ENCODE assay signal across 11 mouse cellular contexts in genomic region chr10:121161201-121161600, GRCm38 (mm10).
DNase-seq lines count a peak whose midpoint lies in the region; ATAC-seq and TF ChIP-seq lines count a peak whose summit lies in the region.
"Had no signal": no experiment of that assay in that cellular context is flagged by ENCODE, and none has a peak within 500 bp of the region (broad histone marks: within the 10 kb centered on the region; RNA-seq: fewer than 3 reads in every experiment).

No protein-coding gene starts in this region.

- TF ChIP-seq CTCF in forebrain, postnatal 0 days (IDR thresholded peaks at IDR 0.05; ENCODE audit: low read depth): no peak
- no peak for TF ChIP-seq CTCF in midbrain, postnatal 0 days (IDR thresholded peaks at IDR 0.05)

- H3K9ac ChIP-seq in forebrain, postnatal 0 days: no peak overlapping the region
- H3K9ac ChIP-seq in forebrain, embryonic 12.5 days: no peak overlapping the region
- no peak overlapping the region for H3K9ac ChIP-seq in midbrain, postnatal 0 days (replicated peaks; ENCODE audit: low read length, poor library complexity, severe bottlenecking)
- no peak overlapping the region for H3K9ac ChIP-seq in midbrain, embryonic 16.5 days (ENCODE audit: low read depth, low read length)
- no peak overlapping the region for H3K9ac ChIP-seq in heart, embryonic 15.5 days
- H3K9ac ChIP-seq: hindbrain, embryonic 15.5 days had no signal

- 0 out of 2 replicates have a peak overlapping the region, but pooled peaks have one; percentile 5 for H3K4me2 ChIP-seq in forebrain, postnatal 0 days (ENCODE audit: low read depth)
- no peak overlapping the region for H3K4me2 ChIP-seq in forebrain, embryonic 12.5 days
- no peak overlapping the region for H3K4me2 ChIP-seq in midbrain, postnatal 0 days (ENCODE audit: low read depth, low read length, poor library complexity, severe bottlenecking)
- no peak overlapping the region for H3K4me2 ChIP-seq in midbrain, embryonic 16.5 days (ENCODE audit: low read length)
- peak overlapping the region; percentile 45 for H3K4me2 ChIP-seq in heart, embryonic 15.5 days
- H3K4me2 ChIP-seq: hindbrain, embryonic 15.5 days had no signal

- H3K4me3 ChIP-seq in forebrain, postnatal 0 days (ENCODE audit: low read depth, low read length): no peak overlapping the region
- no peak overlapping the region for H3K4me3 ChIP-seq in forebrain, embryonic 12.5 days (replicated peaks)
- no peak overlapping the region for H3K4me3 ChIP-seq in midbrain, postnatal 0 days (ENCODE audit: low read depth, low read length)
- H3K4me3 ChIP-seq in midbrain, embryonic 16.5 days (ENCODE audit: low read depth, low read length): no peak overlapping the region
- 0 out of 2 replicates have a peak overlapping the region, but pooled peaks have one; percentile 5 for H3K4me3 ChIP-seq in heart, embryonic 15.5 days
- H3K4me3 ChIP-seq: hindbrain, embryonic 15.5 days had no signal

- peak; percentile 46 for DNase-seq in forebrain, postnatal 0 days
- peak; percentile 61 for DNase-seq in midbrain, postnatal 0 days (ENCODE audit: low spot score)
- peak; percentile 71 for DNase-seq in lung, postnatal 10 days
- DNase-seq in urinary bladder, adult 2 months (ENCODE audit: low spot score): no peak
- no peak for DNase-seq in adrenal gland, adult (ENCODE audit: inconsistent age in 2 of 2, low spot score in 1 of 2)
- DNase-seq: adrenal gland, postnatal 14 days had no signal

- H3K27ac ChIP-seq in forebrain, postnatal 0 days (ENCODE audit: low read depth, low read length): no peak overlapping the region
- H3K27ac ChIP-seq in forebrain, embryonic 12.5 days: no peak overlapping the region
- H3K27ac ChIP-seq in midbrain, postnatal 0 days (ENCODE audit: low read depth, low read length): no peak overlapping the region
- H3K27ac ChIP-seq in midbrain, embryonic 16.5 days (ENCODE audit: low read length): no peak overlapping the region
- peak overlapping the region; percentile 40 for H3K27ac ChIP-seq in heart, embryonic 15.5 days
- H3K27ac ChIP-seq: hindbrain, embryonic 15.5 days had no signal

- WGBS in forebrain, postnatal 0 days: 42% methylated on average over 11 of the region's 11 CpGs
- 83% methylated on average over 11 of the region's 11 CpGs for WGBS in forebrain, embryonic 12.5 days
- WGBS in midbrain, postnatal 0 days: 75% methylated on average over 11 of the region's 11 CpGs
- WGBS in midbrain, embryonic 16.5 days: 71% methylated on average over 11 of the region's 11 CpGs
- WGBS in heart, embryonic 15.5 days: 38% methylated on average over 11 of the region's 11 CpGs

- H3K9me3 ChIP-seq in forebrain, postnatal 0 days (ENCODE audit: low read length): 0 out of 2 replicates have a peak, but pooled peaks cover 4% of the 10 kb centered on the region
- no peaks in the 10 kb centered on the region for H3K9me3 ChIP-seq in forebrain, embryonic 12.5 days
- H3K9me3 ChIP-seq in midbrain, postnatal 0 days (ENCODE audit: low read length): 0 out of 2 replicates have a peak, but pooled peaks cover 3% of the 10 kb centered on the region
- peaks cover 5% of the 10 kb centered on the region; the same call in 1 of the 2 replicates for H3K9me3 ChIP-seq in midbrain, embryonic 16.5 days (replicated peaks; ENCODE audit: control insufficient read depth, low read length, poor library complexity, severe bottlenecking)
- 0 out of 2 replicates have a peak, but pooled peaks cover 3% of the 10 kb centered on the region for H3K9me3 ChIP-seq in heart, embryonic 15.5 days (replicated peaks)
- H3K9me3 ChIP-seq: hindbrain, embryonic 15.5 days had no signal

- H3K4me1 ChIP-seq in forebrain, postnatal 0 days (ENCODE audit: insufficient read depth): no peaks in the 10 kb centered on the region
- H3K4me1 ChIP-seq in forebrain, embryonic 12.5 days: 0 out of 2 replicates have a peak, but pooled peaks cover 3% of the 10 kb centered on the region
- H3K4me1 ChIP-seq in midbrain, postnatal 0 days (ENCODE audit: insufficient read depth, low read length): no peaks in the 10 kb centered on the region
- H3K4me1 ChIP-seq in midbrain, embryonic 16.5 days (ENCODE audit: control insufficient read depth, insufficient read depth, low read length): no peaks in the 10 kb centered on the region
- peaks cover 10% of the 10 kb centered on the region for H3K4me1 ChIP-seq in heart, embryonic 15.5 days (replicated peaks)

- no peaks in the 10 kb centered on the region for H3K36me3 ChIP-seq in forebrain, postnatal 0 days (ENCODE audit: insufficient read depth)
- no peaks in the 10 kb centered on the region for H3K36me3 ChIP-seq in forebrain, embryonic 12.5 days (replicated peaks)
- H3K36me3 ChIP-seq in midbrain, postnatal 0 days (ENCODE audit: insufficient read depth, low read length): no peaks in the 10 kb centered on the region
- no peaks in the 10 kb centered on the region for H3K36me3 ChIP-seq in midbrain, embryonic 16.5 days (ENCODE audit: control insufficient read depth, insufficient read depth, low read length)
- H3K36me3 ChIP-seq in heart, embryonic 15.5 days: no peaks in the 10 kb centered on the region
- H3K36me3 ChIP-seq: hindbrain, embryonic 15.5 days had no signal

- ATAC-seq in forebrain, postnatal 0 days: no peak
- ATAC-seq in forebrain, embryonic 12.5 days (ENCODE audit: low FRiP score): no peak
- no peak for ATAC-seq in midbrain, postnatal 0 days (ENCODE audit: low FRiP score)
- no peak for ATAC-seq in midbrain, embryonic 16.5 days
- ATAC-seq in heart, embryonic 15.5 days (replicated peaks; ENCODE audit: insufficient number of reproducible peaks, insufficient read depth, low FRiP score, low read depth): peak; percentile 75; the same call in 1 of the 2 replicates
- ATAC-seq: Patski had no signal

- H3K27me3 ChIP-seq in forebrain, postnatal 0 days (ENCODE audit: insufficient read depth, low read length): no peaks in the 10 kb centered on the region
- H3K27me3 ChIP-seq in forebrain, embryonic 12.5 days: 0 out of 2 replicates have a peak, but pooled peaks cover 3% of the 10 kb centered on the region
- H3K27me3 ChIP-seq in midbrain, postnatal 0 days (ENCODE audit: insufficient read depth, low read length): no peaks in the 10 kb centered on the region
- no peaks in the 10 kb centered on the region for H3K27me3 ChIP-seq in midbrain, embryonic 16.5 days (ENCODE audit: control insufficient read depth, insufficient read depth, low read depth, low read length)
- H3K27me3 ChIP-seq in heart, embryonic 15.5 days: no peaks in the 10 kb centered on the region
- H3K27me3 ChIP-seq: hindbrain, embryonic 15.5 days; Patski had no signal

Comparison
In these comparisons a context has a peak if more than half of its experiments do, and no peak if none do; other contexts are left out.
1. H3K4me2 ChIP-seq: peak in forebrain, postnatal 0 days (single experiment) and heart, embryonic 15.5 days (single experiment); none in forebrain, embryonic 12.5 days (single experiment), midbrain, postnatal 0 days (single experiment) and midbrain, embryonic 16.5 days (single experiment).
2. DNase-seq: peak in forebrain, postnatal 0 days (single experiment), midbrain, postnatal 0 days (single experiment) and lung, postnatal 10 days (single experiment); none in urinary bladder, adult 2 months (single experiment) and adrenal gland, adult (0 of 2).